Mouse (Mus musculus) cortical plate, adult 2 months (tissue): ENCODE data around the gene Nabp2. TPM values are rescaled to one million over a fixed set of nuclear protein-coding genes. Genes with fewer than 3 reads are reported as not detected.

Experiments used
- H3K27ac ChIP-seq: fragments of 200-500 bp; 2 replicates; pipeline ENCODE4 v1.5.1; 2012; ENCODE audit warnings: low read length, control low read depth, inconsistent platforms; ENCODE audit not compliant: insufficient read depth
- H3K4me1 ChIP-seq: fragments of 200-500 bp; 2 replicates; pipeline ENCODE4 v1.6.1; 2011; ENCODE audit warnings: low read length; ENCODE audit not compliant: control insufficient read depth, insufficient read depth
- H3K4me3 ChIP-seq: fragments of 200-500 bp; 2 replicates; pipeline ENCODE4 v1.5.1; 2011; ENCODE audit warnings: mild to moderate bottlenecking, low read length, control low read depth; ENCODE audit not compliant: insufficient read depth
- CTCF ChIP-seq: fragments of 200-500 bp; IDR thresholded peaks from 2 replicates; pipeline ENCODE4 v1.5.1; 2011; ENCODE audit warnings: mild to moderate bottlenecking, control low read depth, low read length; ENCODE audit not compliant: insufficient read depth; ENCODE audit errors: extremely low read depth
- POLR2A ChIP-seq: fragments of 200-500 bp; IDR thresholded peaks from 2 replicates; pipeline ENCODE4 v1.6.1; 2011; ENCODE audit warnings: mild to moderate bottlenecking, low read length, control low read depth; ENCODE audit not compliant: insufficient read depth; ENCODE audit errors: extremely low read depth
- polyA plus RNA-seq: library from polyadenylated mRNA; depleted of rRNA; stranded (reverse); fragments of >200 nt; gene quantifications from 2 replicates; pipeline ENCODE4 v1.2.3, GENCODE M21; 2012

The Nabp2 gene
- polyA plus RNA-seq, 1 experiment = 83.4 TPM

GRCm38 (mm10) chr10:128378462-128378861 is 32.8 kb downstream of the Nabp2 start:
- peak overlapping the region; percentile 68; the same call in 1 of the 2 replicates for H3K27ac ChIP-seq
- peak overlapping the region; percentile 88 for H3K4me3 ChIP-seq
- H3K4me1 ChIP-seq = peaks cover 6% of the 10 kb centered on the region
- TF ChIP-seq CTCF = no peak
- TF ChIP-seq POLR2A = no peak

- TF ChIP-seq CTCF (no peak), POLR2A (peak; percentile 64)
- Histone ChIP-seq H3K4me1 (peaks cover 6% of the 10 kb centered on the region), H3K4me3 (peak overlapping the region; percentile 88)
These were observed 33.3 kb downstream of the Nabp2 start for GRCm38 (mm10) chr10:128377940-128378448.

GRCm38 (mm10) chr10:128377222-128377939 is 33.9 kb downstream of the Nabp2 start:
- H3K27ac ChIP-seq = peak overlapping the region; percentile 68
- H3K4me3 ChIP-seq = peak overlapping the region; percentile 88
- peaks cover 6% of the 10 kb centered on the region for H3K4me1 ChIP-seq
- TF ChIP-seq CTCF (no peak), POLR2A (no peak)

More at GRCm38 (mm10) chr10:128377940-128378448, 33.3 kb downstream of the Nabp2 start:
- peak overlapping the region; percentile 68; the same call in 1 of the 2 replicates for H3K27ac ChIP-seq

- H3K4me3 ChIP-seq = peak within 1 kb of the TSS; percentile 88
- no peak for TF ChIP-seq POLR2A
- 0 out of 2 replicates have a peak, but pooled peaks have one; percentile 1 for TF ChIP-seq CTCF
- H3K27ac ChIP-seq = peak within 1 kb of the TSS; percentile 100
- H3K4me1 ChIP-seq = peaks cover 6% of the 10 kb centered on the region
These were observed 34.7 kb downstream of the Nabp2 start, which contains the start of gene Ankrd52 for GRCm38 (mm10) chr10:128376455-128377211. TSS of gene Ankrd52 (plus strand) at chr10:128377115.

GRCm38 (mm10) chr10:128376099-128376454 is 35.2 kb downstream of the Nabp2 start:
- TF ChIP-seq CTCF (no peak), POLR2A (no peak)
- peak overlapping the region; percentile 88 for H3K4me3 ChIP-seq
- H3K4me1 ChIP-seq = peaks cover 6% of the 10 kb centered on the region
- peak overlapping the region; percentile 100 for H3K27ac ChIP-seq

GRCm38 (mm10) chr10:128374393-128374792 is 36.9 kb downstream of the Nabp2 start:
- TF ChIP-seq CTCF (0 out of 2 replicates have a peak, but pooled peaks have one; percentile 10), POLR2A (no peak)
- H3K4me3 ChIP-seq = no peak overlapping the region
- no peak overlapping the region for H3K27ac ChIP-seq
- peaks cover 6% of the 10 kb centered on the region for H3K4me1 ChIP-seq

GRCm38 (mm10) chr10:128372989-128373748 is 38.1 kb downstream of the Nabp2 start:
- H3K27ac ChIP-seq = no peak overlapping the region

GRCm38 (mm10) chr10:128372142-128372541 is 39.1 kb downstream of the Nabp2 start:
- TF ChIP-seq CTCF (no peak), POLR2A (no peak)
- H3K27ac ChIP-seq = no peak overlapping the region
- no peak overlapping the region for H3K4me3 ChIP-seq
- peaks cover 2% of the 10 kb centered on the region; the same call in 1 of the 2 replicates for H3K4me1 ChIP-seq

More at GRCm38 (mm10) chr10:128372989-128373748, 38.1 kb downstream of the Nabp2 start:
- TF ChIP-seq CTCF = no peak
- TF ChIP-seq POLR2A = no peak
- Histone ChIP-seq H3K4me3 (no peak overlapping the region), H3K4me1 (peaks cover under 1% of the 10 kb centered on the region; the same call in 1 of the 2 replicates)

GRCm38 (mm10) chr10:128370601-128371000 is 40.7 kb downstream of the Nabp2 start:
- Histone ChIP-seq H3K4me1 (peaks cover 2% of the 10 kb centered on the region; the same call in 1 of the 2 replicates), H3K27ac (no peak overlapping the region), H3K4me3 (no peak overlapping the region)
- TF ChIP-seq POLR2A (no peak), CTCF (no peak)
